Mouse (Mus musculus): ENCODE data around the gene Msn. TPM values are rescaled to one million over a fixed set of nuclear protein-coding genes. Genes with fewer than 3 reads are reported as not detected.

The Msn gene
- 8.3 and 10.8 TPM in 2 replicates for total RNA-seq (2014; rRNA removed)
- polyA plus RNA-seq (2012; rRNA removed), result 6.7 and 10.8 TPM in 2 replicates

DNA sequence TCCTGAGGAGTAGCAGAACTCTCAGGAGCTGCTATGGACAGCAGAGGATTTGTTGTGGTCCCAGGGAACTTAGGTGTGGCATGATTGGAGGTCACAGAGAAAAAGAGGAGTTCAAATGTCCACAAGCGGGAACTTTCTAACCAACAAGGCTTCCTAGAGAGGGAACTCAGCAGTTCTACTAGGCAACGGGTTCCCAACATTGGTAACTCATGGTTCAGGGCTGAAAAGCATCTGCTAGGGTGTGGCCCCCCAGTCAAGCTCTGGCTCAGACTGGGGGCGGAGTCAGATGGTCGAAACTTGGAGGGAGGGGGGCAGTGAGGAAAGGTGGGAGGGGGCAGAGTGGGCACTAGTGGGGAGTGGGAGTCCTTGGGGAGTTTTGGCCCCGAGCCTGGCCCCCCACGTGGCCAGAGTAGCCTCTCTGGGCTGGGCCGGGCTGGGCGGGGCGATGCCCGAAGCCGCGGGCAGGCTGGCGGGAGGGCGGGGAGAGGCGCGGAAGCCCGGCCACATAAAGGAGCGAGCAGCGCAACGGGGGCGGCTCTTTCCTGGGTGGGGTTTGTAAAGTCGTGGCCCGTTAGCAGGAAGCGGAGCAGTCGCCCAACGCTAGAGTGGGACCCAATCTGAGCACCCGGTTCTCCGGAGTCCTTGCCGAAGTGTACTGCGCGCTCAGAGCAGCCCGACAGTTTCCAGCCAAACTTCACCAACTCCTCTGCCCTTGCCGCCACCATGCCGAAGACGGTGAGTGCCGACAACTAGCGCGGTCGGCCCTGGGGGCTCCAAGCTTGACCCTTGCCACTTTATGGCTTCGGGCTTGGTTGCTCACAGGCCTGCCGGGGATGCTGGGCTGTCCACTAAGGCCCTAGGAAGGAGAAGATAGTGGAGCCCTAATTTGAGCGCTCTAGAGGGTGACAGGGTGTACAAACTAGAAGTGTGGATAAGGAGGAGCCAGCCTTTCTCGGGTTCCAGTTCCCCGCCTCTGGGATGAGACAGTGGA lies at the start of gene Msn:
TSS of gene Msn (plus strand) at position 534 of the 991 bp plus-strand sequence.
- peak within 1 kb of the TSS; percentile 54 for H3K27ac ChIP-seq (replicated peaks; ENCODE audit: insufficient read depth, low read depth, low read length)
- H3K36me3 ChIP-seq (ENCODE audit: control insufficient read depth, insufficient read depth, low read length), result no peaks in the 10 kb centered on the region
- no peaks in the 10 kb centered on the region for H3K27me3 ChIP-seq (ENCODE audit: control insufficient read depth, insufficient read depth, low read length)
- H3K4me3 ChIP-seq (ENCODE audit: insufficient read depth, low read depth, low read length), result peak within 1 kb of the TSS; percentile 96
- no peaks in the 10 kb centered on the region for H3K79me2 ChIP-seq (ENCODE audit: control insufficient read depth, insufficient read depth, low read length)
- peak within 1 kb of the TSS; percentile 83 for H3K9ac ChIP-seq (ENCODE audit: low read depth, low read length)
- peak; percentile 10 for DNase-seq (ENCODE audit: extremely low read depth, low read depth, low spot score)
- WGBS, result 3% methylated on average over 34 of the region's 44 CpGs
- TF ChIP-seq CTCF (IDR thresholded peaks at IDR 0.05; ENCODE audit: low read depth, low read length) (no peak), POLR2A (IDR thresholded peaks at IDR 0.05; ENCODE audit: extremely low read depth, insufficient read depth, low read length) (0 out of 2 replicates have a peak, but pooled peaks have one; percentile 28)
- H3K4me1 ChIP-seq (ENCODE audit: control insufficient read depth, insufficient read depth, low read length), result no peaks in the 10 kb centered on the region

DNA sequence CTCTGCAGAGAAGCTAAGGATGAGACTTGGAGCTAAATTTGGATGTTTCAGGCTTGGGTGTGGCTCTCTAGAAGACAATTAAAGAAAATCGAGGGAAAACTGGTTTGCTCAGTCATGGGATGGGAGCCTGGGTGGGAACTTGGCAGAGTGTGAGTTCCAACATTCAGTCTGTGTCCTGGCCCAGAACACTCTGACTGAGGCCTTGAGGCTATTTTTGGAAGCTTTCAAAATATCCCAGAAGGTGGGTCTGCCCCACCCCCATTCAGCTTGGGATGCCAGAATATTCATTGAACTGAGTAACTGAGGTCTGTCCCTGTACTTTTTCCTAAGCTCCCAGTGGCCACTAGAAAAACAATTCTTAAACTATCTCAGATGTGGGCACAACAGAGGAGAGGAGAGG lies 43.0 kb upstream of the Msn start:
- Histone ChIP-seq H3K9ac (ENCODE audit: low read depth, low read length) (no peak overlapping the region), H3K4me3 (ENCODE audit: insufficient read depth, low read depth, low read length) (no peak overlapping the region), H3K27ac (replicated peaks; ENCODE audit: insufficient read depth, low read depth, low read length) (no peak overlapping the region), H3K36me3 (ENCODE audit: control insufficient read depth, insufficient read depth, low read length) (no peaks in the 10 kb centered on the region), H3K79me2 (ENCODE audit: control insufficient read depth, insufficient read depth, low read length) (no peaks in the 10 kb centered on the region), H3K4me1 (ENCODE audit: control insufficient read depth, insufficient read depth, low read length) (no peaks in the 10 kb centered on the region), H3K27me3 (ENCODE audit: control insufficient read depth, insufficient read depth, low read length) (no peaks in the 10 kb centered on the region)
- no peak for DNase-seq (ENCODE audit: extremely low read depth, low read depth, low spot score)
- TF ChIP-seq POLR2A (IDR thresholded peaks at IDR 0.05; ENCODE audit: extremely low read depth, insufficient read depth, low read length), result no peak
- no peak for TF ChIP-seq CTCF (IDR thresholded peaks at IDR 0.05; ENCODE audit: low read depth, low read length)
- 62% methylated on average over 1 of the region's 1 CpGs for WGBS

DNA sequence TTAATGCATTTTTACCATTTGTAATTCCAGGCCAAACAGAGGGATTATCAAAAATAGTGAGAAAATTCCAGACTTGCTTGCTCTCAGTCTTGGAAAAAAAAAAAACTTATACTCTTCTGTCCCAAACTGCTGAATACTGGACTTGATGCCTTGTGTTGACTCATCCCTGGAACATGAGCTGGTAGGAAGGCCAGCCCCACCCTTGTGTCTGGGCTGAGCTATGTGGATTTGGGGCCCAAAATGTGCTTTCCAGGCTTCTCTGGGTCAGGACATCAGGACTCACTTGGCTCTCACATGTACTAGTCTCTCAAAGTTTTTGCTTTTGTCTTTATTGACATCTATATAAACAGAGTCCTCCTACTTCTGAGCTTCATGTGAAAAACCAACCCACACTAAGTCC lies 18.1 kb upstream of the Msn start:
- DNase-seq (ENCODE audit: extremely low read depth, low read depth, low spot score), result no peak
- Histone ChIP-seq H3K79me2 (ENCODE audit: control insufficient read depth, insufficient read depth, low read length) (no peaks in the 10 kb centered on the region), H3K4me1 (ENCODE audit: control insufficient read depth, insufficient read depth, low read length) (no peaks in the 10 kb centered on the region), H3K36me3 (ENCODE audit: control insufficient read depth, insufficient read depth, low read length) (no peaks in the 10 kb centered on the region), H3K27ac (replicated peaks; ENCODE audit: insufficient read depth, low read depth, low read length) (no peak overlapping the region), H3K4me3 (ENCODE audit: insufficient read depth, low read depth, low read length) (no peak overlapping the region), H3K27me3 (ENCODE audit: control insufficient read depth, insufficient read depth, low read length) (no peaks in the 10 kb centered on the region), H3K9ac (ENCODE audit: low read depth, low read length) (no peak overlapping the region)
- TF ChIP-seq POLR2A (IDR thresholded peaks at IDR 0.05; ENCODE audit: extremely low read depth, insufficient read depth, low read length) (no peak), CTCF (IDR thresholded peaks at IDR 0.05; ENCODE audit: low read depth, low read length) (no peak)

DNA sequence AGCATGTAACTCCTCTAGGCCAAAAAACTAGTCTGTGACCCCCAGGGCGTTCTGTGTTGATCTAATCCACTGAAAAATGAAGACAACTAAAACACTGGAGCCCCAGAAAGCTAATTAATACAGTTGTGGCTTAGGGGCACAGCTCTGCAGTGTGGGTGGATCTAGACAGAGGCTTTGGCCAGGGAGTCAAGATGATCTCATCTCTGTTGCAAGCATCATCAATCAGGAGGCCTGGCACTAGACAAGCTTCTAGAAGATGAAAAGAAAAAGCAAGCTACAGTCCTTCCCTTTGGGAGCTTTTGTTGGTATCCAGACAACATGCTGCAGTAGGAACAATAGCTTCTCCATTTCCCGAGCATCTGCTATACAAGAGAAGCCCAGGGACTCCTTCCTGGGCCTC lies 9.6 kb upstream of the Msn start:
- no peak overlapping the region for H3K4me3 ChIP-seq (ENCODE audit: insufficient read depth, low read depth, low read length)
- TF ChIP-seq POLR2A (IDR thresholded peaks at IDR 0.05; ENCODE audit: extremely low read depth, insufficient read depth, low read length) (no peak), CTCF (IDR thresholded peaks at IDR 0.05; ENCODE audit: low read depth, low read length) (no peak)
- H3K27me3 ChIP-seq (ENCODE audit: control insufficient read depth, insufficient read depth, low read length), result no peaks in the 10 kb centered on the region
- no peak overlapping the region for H3K9ac ChIP-seq (ENCODE audit: low read depth, low read length)
- 71% methylated on average over 2 of the region's 2 CpGs for WGBS
- H3K4me1 ChIP-seq (ENCODE audit: control insufficient read depth, insufficient read depth, low read length), result no peaks in the 10 kb centered on the region
- H3K36me3 ChIP-seq (ENCODE audit: control insufficient read depth, insufficient read depth, low read length), result no peaks in the 10 kb centered on the region
- H3K79me2 ChIP-seq (ENCODE audit: control insufficient read depth, insufficient read depth, low read length), result no peaks in the 10 kb centered on the region
- no peak for DNase-seq (ENCODE audit: extremely low read depth, low read depth, low spot score)
- no peak overlapping the region for H3K27ac ChIP-seq (replicated peaks; ENCODE audit: insufficient read depth, low read depth, low read length)

DNA sequence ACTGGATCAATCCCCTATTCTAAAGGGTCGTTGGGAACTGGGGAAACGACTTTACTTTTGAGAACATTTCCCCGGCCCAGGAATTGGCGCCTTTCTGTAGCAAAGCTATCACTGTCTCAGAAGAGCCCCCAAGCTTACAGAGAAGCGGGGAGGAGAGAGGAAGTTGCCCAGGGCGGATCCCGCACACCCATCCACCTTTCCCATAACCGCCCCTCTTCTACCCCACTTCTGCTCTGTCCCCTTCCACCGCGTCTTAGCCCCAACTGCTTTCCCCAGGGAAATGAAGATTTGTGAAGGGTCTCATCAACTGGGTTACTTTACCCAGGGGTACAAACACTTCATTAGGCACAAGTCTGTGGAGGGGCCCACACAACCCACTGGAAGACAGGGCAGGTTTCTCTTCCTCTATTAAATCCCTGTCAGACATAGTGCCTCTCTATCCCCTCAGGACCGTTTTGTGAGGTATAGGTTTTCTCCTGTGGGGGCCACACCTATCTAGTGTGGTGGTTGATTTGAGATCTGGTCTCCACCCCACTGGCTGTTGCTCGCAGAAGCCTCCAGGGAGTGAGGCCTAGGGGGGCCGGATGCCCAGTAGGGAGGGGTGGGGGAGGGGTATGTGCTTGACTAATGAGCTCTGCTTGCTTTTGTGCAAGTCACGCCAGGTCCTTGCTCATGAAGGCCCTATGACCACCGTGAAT lies 820 bp downstream of the Msn start:
- no peak for TF ChIP-seq POLR2A (IDR thresholded peaks at IDR 0.05; ENCODE audit: extremely low read depth, insufficient read depth, low read length)
- TF ChIP-seq CTCF (IDR thresholded peaks at IDR 0.05; ENCODE audit: low read depth, low read length), result no peak
- WGBS, result 14% methylated on average over 15 of the region's 15 CpGs
- H3K79me2 ChIP-seq (ENCODE audit: control insufficient read depth, insufficient read depth, low read length), result no peaks in the 10 kb centered on the region

More for the DNA sequence above, 820 bp downstream of the Msn start:
- no peaks in the 10 kb centered on the region for H3K36me3 ChIP-seq (ENCODE audit: control insufficient read depth, insufficient read depth, low read length)
- H3K27me3 ChIP-seq (ENCODE audit: control insufficient read depth, insufficient read depth, low read length), result no peaks in the 10 kb centered on the region
- no peak for DNase-seq (ENCODE audit: extremely low read depth, low read depth, low spot score)
- H3K4me3 ChIP-seq (ENCODE audit: insufficient read depth, low read depth, low read length), result peak overlapping the region; percentile 96
- no peaks in the 10 kb centered on the region for H3K4me1 ChIP-seq (ENCODE audit: control insufficient read depth, insufficient read depth, low read length)
- H3K9ac ChIP-seq (ENCODE audit: low read depth, low read length), result peak overlapping the region; percentile 83
- peak overlapping the region; percentile 54 for H3K27ac ChIP-seq (replicated peaks; ENCODE audit: insufficient read depth, low read depth, low read length)

Measured in liver, adult 2 months (tissue).